Mouse (Mus musculus): ENCODE results near the gene Kif19a.

Gene Kif19a

DNA sequence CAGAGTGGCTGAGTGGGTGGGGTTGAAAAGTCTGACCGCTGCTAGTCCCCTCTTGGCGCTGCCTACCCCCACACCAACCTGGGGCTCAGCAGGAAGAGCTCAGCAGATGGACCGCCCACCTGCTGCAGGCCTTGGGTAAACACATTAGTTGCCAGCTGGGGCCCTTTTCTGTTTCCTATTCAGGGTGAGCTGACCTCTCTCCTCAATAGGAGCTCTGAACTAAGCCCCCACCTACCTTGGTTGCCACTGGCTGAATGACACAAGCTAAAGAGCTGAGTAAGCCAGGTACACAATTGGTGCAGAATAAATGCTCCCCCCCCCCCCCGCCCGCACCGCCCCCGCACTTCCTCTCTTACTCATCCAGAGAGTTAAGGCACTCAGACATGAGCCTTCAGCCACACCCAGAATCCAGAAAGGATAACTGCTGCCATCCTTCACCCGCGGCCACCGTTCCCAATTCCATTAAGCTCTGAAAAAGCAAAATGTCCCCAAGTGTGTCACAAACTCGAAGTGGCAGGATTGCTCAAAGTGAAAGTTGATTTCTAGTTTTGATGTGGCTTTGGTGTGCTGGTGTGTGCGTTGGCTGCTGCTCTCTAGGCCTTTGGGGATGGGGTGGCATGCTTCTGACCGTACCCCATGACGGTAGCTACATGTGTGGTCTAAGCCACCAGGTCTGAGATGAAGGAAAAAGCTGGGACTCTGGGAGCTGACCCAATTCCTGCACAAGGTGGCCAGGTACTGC is 42.7 kb downstream of the Kif19a start:
- DNase-seq: peak; percentile 13 to 76

GRCm38 (mm10) chr11:114809371-114809770 is 44.2 kb downstream of the Kif19a start:
- peak in 1 of 2 experiments; percentile 56 for DNase-seq

- no peak for DNase-seq
Observed at GRCm38 (mm10) chr11:114810344-114810743, 45.2 kb downstream of the Kif19a start.

DNA sequence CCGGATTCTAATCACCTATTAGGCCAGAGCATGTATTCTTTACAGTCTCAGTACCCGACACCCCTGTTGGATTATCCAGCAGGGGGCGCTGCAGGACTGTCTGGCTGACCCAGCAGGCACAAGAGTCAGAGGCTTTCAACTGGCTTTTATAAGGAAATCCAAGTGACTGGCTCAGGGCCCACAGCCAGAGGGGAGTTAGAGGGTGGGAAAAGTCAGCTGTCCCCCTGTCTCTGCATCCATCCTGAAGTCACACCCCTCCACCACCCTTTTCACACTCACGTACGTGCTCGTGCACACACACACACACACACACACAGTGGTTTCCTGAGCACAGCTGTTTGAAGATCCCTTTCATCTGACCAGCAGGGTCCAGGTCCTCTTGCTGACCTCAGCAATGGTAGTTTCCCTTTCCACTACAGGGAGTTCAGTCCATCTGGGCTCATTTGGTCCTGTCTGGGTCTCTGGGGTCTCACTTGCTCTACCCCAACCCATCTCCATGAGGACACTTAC is 47.6 kb downstream of the Kif19a start:
- DNase-seq: peak; percentile 98 to 100

- DNase-seq: peak; percentile 76 to 80
Observed at GRCm38 (mm10) chr11:114814873-114815592, 49.8 kb downstream of the Kif19a start.

DNA sequence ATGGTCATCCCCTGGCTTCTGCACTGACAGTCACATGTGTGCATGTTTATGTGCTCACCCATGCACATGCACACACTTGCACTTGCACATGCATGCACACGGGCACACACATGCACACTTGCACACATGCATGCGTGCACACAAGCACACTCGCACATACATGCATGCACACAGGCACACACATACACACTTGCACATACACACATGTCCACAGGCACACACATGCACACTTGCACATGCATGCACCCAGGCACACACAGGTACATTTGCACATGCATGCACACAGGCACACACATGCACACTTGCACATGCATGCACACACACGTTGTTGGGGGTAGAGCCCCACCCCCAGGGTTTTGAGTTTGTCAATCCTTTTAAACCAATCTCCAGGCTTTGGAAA is 51.7 kb downstream of the Kif19a start:
- DNase-seq: no peak

DNA sequence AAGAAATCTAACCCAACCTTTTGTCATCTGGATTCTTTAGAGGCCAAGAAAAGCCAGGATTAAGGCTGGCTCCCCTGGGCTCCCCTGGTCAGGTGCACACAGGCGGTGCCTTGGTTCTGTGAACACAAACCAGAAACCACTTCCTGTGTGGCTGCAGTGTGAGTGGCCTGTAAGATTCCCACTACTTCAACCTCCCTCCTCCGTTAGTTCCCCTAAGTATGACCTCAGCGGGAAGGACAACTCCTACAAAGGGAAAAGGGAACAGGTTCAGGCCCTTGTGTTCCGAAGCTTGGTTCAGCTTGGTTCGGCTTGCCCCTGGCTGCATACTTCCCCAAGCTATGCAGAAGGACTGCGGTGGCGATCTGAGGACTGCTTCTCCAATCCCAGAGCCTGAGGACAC is 53.0 kb downstream of the Kif19a start:
- DNase-seq: no peak

DNA sequence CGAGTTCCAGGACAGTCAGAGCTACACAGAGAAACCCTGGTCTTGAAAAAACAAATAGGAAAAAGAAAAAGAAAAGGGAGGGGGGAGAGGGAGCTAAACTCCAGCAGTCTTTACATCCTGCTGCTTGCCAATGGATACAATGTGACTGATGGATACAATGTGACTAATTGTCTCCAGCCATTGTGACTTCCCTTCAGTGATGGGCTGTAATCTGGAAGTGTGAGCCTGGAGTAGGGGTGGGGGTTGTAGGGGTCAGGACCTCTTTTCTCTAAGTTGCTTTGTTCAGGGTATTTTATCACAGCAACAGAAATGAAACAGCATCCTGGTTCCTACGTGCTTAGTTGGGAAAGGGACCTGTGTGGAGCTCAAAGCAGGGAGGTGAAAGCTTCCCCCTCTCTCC is 53.9 kb downstream of the Kif19a start:
- DNase-seq: no peak

- no peak for DNase-seq
Observed at GRCm38 (mm10) chr11:114820444-114820843, 55.3 kb downstream of the Kif19a start.

- DNase-seq: no peak
Observed at GRCm38 (mm10) chr11:114821325-114821724, 56.1 kb downstream of the Kif19a start.

DNA sequence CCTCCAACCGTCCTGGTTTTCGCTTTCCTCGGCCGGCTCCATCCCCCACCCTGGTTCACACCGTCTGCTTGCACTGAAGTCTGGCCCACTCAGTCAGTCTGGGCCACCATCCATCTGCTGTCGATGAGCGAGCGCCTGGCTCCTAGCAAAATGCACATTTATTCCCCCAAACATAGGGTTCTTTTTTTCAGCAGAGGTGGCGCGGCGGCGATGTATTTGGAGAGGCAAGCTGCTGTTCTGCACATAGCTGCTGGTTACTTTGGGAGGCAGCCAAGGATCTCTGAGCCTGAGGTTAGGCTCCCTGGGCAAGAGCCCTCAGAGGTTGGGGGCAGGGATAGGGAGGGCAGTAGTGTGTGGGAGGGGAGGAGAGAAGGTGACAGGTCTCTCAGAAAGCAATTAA is 57.5 kb downstream of the Kif19a start:
- peak; percentile 92 to 93 for DNase-seq

DNA sequence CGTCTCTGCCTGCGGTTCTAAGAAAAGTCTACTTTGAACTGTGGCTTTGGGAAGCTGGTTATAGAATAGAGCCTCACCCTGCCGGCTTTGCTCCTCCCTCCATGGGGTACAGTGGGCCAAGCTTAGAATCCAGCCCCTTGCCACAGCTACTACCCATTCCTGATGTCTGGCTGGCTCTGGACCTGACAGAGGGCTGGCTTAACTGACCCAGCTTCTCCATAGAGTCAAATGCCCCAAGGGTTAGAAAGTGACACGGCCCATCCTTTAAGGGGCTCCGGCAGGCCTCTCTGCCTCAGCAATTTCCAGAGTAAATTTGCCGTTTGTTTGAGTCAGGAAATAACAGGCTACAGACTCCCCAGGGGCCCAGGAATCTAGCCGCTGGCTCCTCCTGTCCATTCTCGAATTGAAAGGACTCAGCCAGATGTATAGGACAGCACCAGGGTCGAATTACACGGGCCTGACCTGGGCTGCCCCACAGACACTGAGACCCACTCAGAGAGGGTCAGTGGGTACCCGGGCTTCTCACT is 58.1 kb downstream of the Kif19a start:
- no peak for DNase-seq

- DNase-seq: no peak
Observed at GRCm38 (mm10) chr11:114826686-114827085, 61.5 kb downstream of the Kif19a start.

GRCm38 (mm10) chr11:114829499-114830432 is 64.6 kb downstream of the Kif19a start:
- peak; percentile 90 for DNase-seq

GRCm38 (mm10) chr11:114830433-114830773 is 65.2 kb downstream of the Kif19a start:
- DNase-seq: no peak

DNA sequence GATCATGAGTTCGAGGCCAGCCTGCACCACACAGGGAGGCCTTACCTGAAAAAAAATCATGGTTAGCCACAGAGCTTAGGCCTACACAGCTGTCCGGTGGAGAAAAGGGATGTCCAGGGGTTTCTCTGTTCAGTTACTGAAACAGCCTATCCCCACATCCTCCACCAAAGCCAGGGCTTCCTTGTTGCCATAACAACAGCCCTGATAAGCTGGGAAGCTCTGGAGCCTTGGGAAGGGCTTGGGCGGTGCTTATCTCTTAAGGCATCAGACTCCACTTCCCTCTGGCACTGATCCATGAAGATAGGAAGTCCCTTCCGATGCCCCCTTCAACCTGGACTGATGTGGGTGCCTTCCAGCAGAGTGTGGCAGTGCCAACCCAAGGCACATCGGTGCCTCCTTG is 68.0 kb downstream of the Kif19a start:
- DNase-seq: no peak

Data from cerebellum, postnatal 10 days (tissue).